Mouse (Mus musculus) cortical plate, adult 2 months (tissue): ENCODE data around the gene Enox1.

ENCODE experiments used
- CTCF ChIP-seq: fragments of 200-500 bp; IDR thresholded peaks from 2 replicates; pipeline ENCODE4 v1.5.1; 2011; ENCODE audit warnings: mild to moderate bottlenecking, control low read depth, low read length; ENCODE audit not compliant: insufficient read depth; ENCODE audit errors: extremely low read depth
- POLR2A ChIP-seq: fragments of 200-500 bp; IDR thresholded peaks from 2 replicates; pipeline ENCODE4 v1.6.1; 2011; ENCODE audit warnings: mild to moderate bottlenecking, low read length, control low read depth; ENCODE audit not compliant: insufficient read depth; ENCODE audit errors: extremely low read depth

DNA sequence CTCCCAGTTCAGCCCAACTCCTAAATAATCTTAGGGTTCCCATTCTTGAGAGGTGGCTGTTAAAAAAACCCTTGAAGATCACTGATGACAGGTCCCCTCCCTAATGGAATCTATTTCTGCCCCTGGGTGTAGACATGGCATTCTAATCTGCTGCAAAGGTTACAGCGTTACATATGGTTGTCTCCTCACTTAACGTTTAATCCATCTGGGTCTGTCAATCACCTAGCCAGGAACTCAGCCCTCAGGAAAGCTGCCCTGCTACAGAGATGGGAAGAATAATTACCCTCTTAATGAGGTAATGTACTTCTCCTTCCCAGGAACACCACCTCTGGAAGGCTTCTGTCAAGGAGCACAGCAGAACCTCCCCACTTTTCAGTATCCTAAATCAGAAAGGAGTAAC is 82.2 kb downstream of the Enox1 start:
- TF ChIP-seq CTCF (no peak), POLR2A (no peak)
